Mouse (Mus musculus): ENCODE measurements around the gene Chaf1a. TPM values are rescaled to one million over a fixed set of nuclear protein-coding genes. Genes with fewer than 3 reads are reported as not detected.
A peak's percentile ranks its signal among the peaks of the same experiment; 100 is the strongest.

Gene Chaf1a
- polyA plus RNA-seq, 1 experiment, result 70.3 TPM

GRCm38 (mm10) chr17:56026303-56026702 lies 13.9 kb upstream of the Chaf1a start:
- Histone ChIP-seq H3K27me3 (ENCODE audit: control insufficient read depth, insufficient read depth, low read length) (no peaks in the 10 kb centered on the region), H3K4me1 (ENCODE audit: control insufficient read depth, insufficient read depth, low read length) (peaks cover 11% of the 10 kb centered on the region), H3K27ac (ENCODE audit: control insufficient read depth, insufficient read depth, low read depth, low read length) (no peak overlapping the region), H3K4me3 (ENCODE audit: control insufficient read depth, low read depth, low read length) (no peak overlapping the region), H3K36me3 (ENCODE audit: control insufficient read depth, insufficient read depth, low read length) (no peaks in the 10 kb centered on the region; the same call in none of the 2 replicates)
- TF ChIP-seq CTCF (IDR thresholded peaks at IDR 0.05; ENCODE audit: control insufficient read depth, insufficient read depth, insufficient replicate concordance, low read depth, low read length) (no peak), POLR2A (IDR thresholded peaks at IDR 0.05; ENCODE audit: control insufficient read depth, low read depth, low read length) (no peak)

- Histone ChIP-seq H3K27me3 (ENCODE audit: control insufficient read depth, insufficient read depth, low read length) (no peaks in the 10 kb centered on the region), H3K36me3 (ENCODE audit: control insufficient read depth, insufficient read depth, low read length) (no peaks in the 10 kb centered on the region; the same call in none of the 2 replicates), H3K27ac (ENCODE audit: control insufficient read depth, insufficient read depth, low read depth, low read length) (no peak overlapping the region), H3K4me1 (ENCODE audit: control insufficient read depth, insufficient read depth, low read length) (peaks cover 13% of the 10 kb centered on the region), H3K4me3 (ENCODE audit: control insufficient read depth, low read depth, low read length) (no peak overlapping the region)
- TF ChIP-seq CTCF (IDR thresholded peaks at IDR 0.05; ENCODE audit: control insufficient read depth, insufficient read depth, insufficient replicate concordance, low read depth, low read length), result no peak
- TF ChIP-seq POLR2A (IDR thresholded peaks at IDR 0.05; ENCODE audit: control insufficient read depth, low read depth, low read length), result no peak
These were observed 13.4 kb upstream of the Chaf1a start for GRCm38 (mm10) chr17:56026881-56027280.

- no peaks in the 10 kb centered on the region for H3K27me3 ChIP-seq (ENCODE audit: control insufficient read depth, insufficient read depth, low read length)
- peaks cover 14% of the 10 kb centered on the region for H3K4me1 ChIP-seq (ENCODE audit: control insufficient read depth, insufficient read depth, low read length)
- no peak overlapping the region for H3K27ac ChIP-seq (ENCODE audit: control insufficient read depth, insufficient read depth, low read depth, low read length)
- H3K36me3 ChIP-seq (ENCODE audit: control insufficient read depth, insufficient read depth, low read length), result no peaks in the 10 kb centered on the region; the same call in none of the 2 replicates
- TF ChIP-seq CTCF (IDR thresholded peaks at IDR 0.05; ENCODE audit: control insufficient read depth, insufficient read depth, insufficient replicate concordance, low read depth, low read length), result no peak
- TF ChIP-seq POLR2A (IDR thresholded peaks at IDR 0.05; ENCODE audit: control insufficient read depth, low read depth, low read length), result no peak
- no peak overlapping the region for H3K4me3 ChIP-seq (ENCODE audit: control insufficient read depth, low read depth, low read length)
These were observed 12.3 kb upstream of the Chaf1a start for GRCm38 (mm10) chr17:56027801-56028441.

GRCm38 (mm10) chr17:56030238-56030870 lies 9.9 kb upstream of the Chaf1a start:
- Histone ChIP-seq H3K27ac (ENCODE audit: control insufficient read depth, insufficient read depth, low read depth, low read length) (peak overlapping the region; percentile 58), H3K27me3 (ENCODE audit: control insufficient read depth, insufficient read depth, low read length) (no peaks in the 10 kb centered on the region), H3K4me1 (ENCODE audit: control insufficient read depth, insufficient read depth, low read length) (peaks cover 20% of the 10 kb centered on the region), H3K36me3 (ENCODE audit: control insufficient read depth, insufficient read depth, low read length) (peaks cover 3% of the 10 kb centered on the region), H3K4me3 (ENCODE audit: control insufficient read depth, low read depth, low read length) (no peak overlapping the region)
- TF ChIP-seq CTCF (IDR thresholded peaks at IDR 0.05; ENCODE audit: control insufficient read depth, insufficient read depth, insufficient replicate concordance, low read depth, low read length) (no peak), POLR2A (IDR thresholded peaks at IDR 0.05; ENCODE audit: control insufficient read depth, low read depth, low read length) (no peak)

- H3K4me1 ChIP-seq (ENCODE audit: control insufficient read depth, insufficient read depth, low read length), result peaks cover 20% of the 10 kb centered on the region
- H3K27ac ChIP-seq (ENCODE audit: control insufficient read depth, insufficient read depth, low read depth, low read length), result peak overlapping the region; percentile 58; the same call in 1 of the 2 replicates
- no peaks in the 10 kb centered on the region for H3K27me3 ChIP-seq (ENCODE audit: control insufficient read depth, insufficient read depth, low read length)
- TF ChIP-seq POLR2A (IDR thresholded peaks at IDR 0.05; ENCODE audit: control insufficient read depth, low read depth, low read length) (no peak), CTCF (IDR thresholded peaks at IDR 0.05; ENCODE audit: control insufficient read depth, insufficient read depth, insufficient replicate concordance, low read depth, low read length) (no peak)
- H3K4me3 ChIP-seq (ENCODE audit: control insufficient read depth, low read depth, low read length), result no peak overlapping the region
- H3K36me3 ChIP-seq (ENCODE audit: control insufficient read depth, insufficient read depth, low read length), result peaks cover 3% of the 10 kb centered on the region
These were observed 9.3 kb upstream of the Chaf1a start for GRCm38 (mm10) chr17:56030919-56031318.

- TF ChIP-seq POLR2A (IDR thresholded peaks at IDR 0.05; ENCODE audit: control insufficient read depth, low read depth, low read length) (no peak), CTCF (IDR thresholded peaks at IDR 0.05; ENCODE audit: control insufficient read depth, insufficient read depth, insufficient replicate concordance, low read depth, low read length) (no peak)
- Histone ChIP-seq H3K27me3 (ENCODE audit: control insufficient read depth, insufficient read depth, low read length) (no peaks in the 10 kb centered on the region), H3K36me3 (ENCODE audit: control insufficient read depth, insufficient read depth, low read length) (peaks cover 3% of the 10 kb centered on the region), H3K4me3 (ENCODE audit: control insufficient read depth, low read depth, low read length) (no peak overlapping the region), H3K4me1 (ENCODE audit: control insufficient read depth, insufficient read depth, low read length) (peaks cover 20% of the 10 kb centered on the region), H3K27ac (ENCODE audit: control insufficient read depth, insufficient read depth, low read depth, low read length) (no peak overlapping the region)
These were observed 8.8 kb upstream of the Chaf1a start for GRCm38 (mm10) chr17:56031431-56031830.

- Histone ChIP-seq H3K4me3 (ENCODE audit: control insufficient read depth, low read depth, low read length) (no peak overlapping the region), H3K27ac (ENCODE audit: control insufficient read depth, insufficient read depth, low read depth, low read length) (no peak overlapping the region), H3K27me3 (ENCODE audit: control insufficient read depth, insufficient read depth, low read length) (no peaks in the 10 kb centered on the region), H3K4me1 (ENCODE audit: control insufficient read depth, insufficient read depth, low read length) (peaks cover 22% of the 10 kb centered on the region), H3K36me3 (ENCODE audit: control insufficient read depth, insufficient read depth, low read length) (peaks cover 3% of the 10 kb centered on the region)
- no peak for TF ChIP-seq POLR2A (IDR thresholded peaks at IDR 0.05; ENCODE audit: control insufficient read depth, low read depth, low read length)
- TF ChIP-seq CTCF (IDR thresholded peaks at IDR 0.05; ENCODE audit: control insufficient read depth, insufficient read depth, insufficient replicate concordance, low read depth, low read length), result no peak
These were observed 8.0 kb upstream of the Chaf1a start for GRCm38 (mm10) chr17:56032127-56032733.

Measured in testis, adult 2 months (tissue).